Mouse (Mus musculus): ENCODE results near the gene Lcn8. TPM values are rescaled to one million over a fixed set of nuclear protein-coding genes. Genes with fewer than 3 reads are reported as not detected.
A peak's percentile ranks its signal among the peaks of the same experiment; 100 is the strongest.

The Lcn8 gene
- polyA plus RNA-seq (2012; rRNA removed) (not detected in 2 replicates), polyA plus RNA-seq (2014; fragmentation: Nextera tagmentation; extraction: Ambion mirVana) (not detected in 2 replicates)

GRCm38 (mm10) chr2:25652902-25653301, at the start of gene Lcn8:
Lcn8 (plus strand) TSS chr2:25653120.
- no peak within 1 kb of the TSS for H3K4me2 ChIP-seq (ENCODE audit: low read depth)
- no peak for DNase-seq (ENCODE audit: low read depth in 3 of 3, low spot score in 3 of 3)
- H3K9me3 ChIP-seq (ENCODE audit: control insufficient read depth, low read length): no peaks in the 10 kb centered on the region
- no peak within 1 kb of the TSS for H3K9ac ChIP-seq (replicated peaks)
- no peaks in the 10 kb centered on the region; the same call in 1 of the 2 replicates for H3K27me3 ChIP-seq (ENCODE audit: control insufficient read depth, insufficient read depth, low read length)
- ATAC-seq (ENCODE audit: insufficient read depth): no peak
- H3K36me3 ChIP-seq (replicated peaks; ENCODE audit: control insufficient read depth, insufficient read depth, low read depth): no peaks in the 10 kb centered on the region
- WGBS (ENCODE audit: insufficient replicate concordance): 45% methylated on average over 2 of the region's 2 CpGs
- H3K4me1 ChIP-seq (replicated peaks; ENCODE audit: control insufficient read depth in 2 of 2, insufficient read depth in 2 of 2, low read length in 1 of 2): no peaks in the 10 kb centered on the region
- H3K4me3 ChIP-seq (ENCODE audit: insufficient read depth in 1 of 2, low read depth in 2 of 2, low read length in 2 of 2): no peak within 1 kb of the TSS
- TF ChIP-seq CTCF (IDR thresholded peaks at IDR 0.05; ENCODE audit: low read depth) (no peak), EP300 (IDR thresholded peaks at IDR 0.05; ENCODE audit: low read depth) (no peak)
- H3K27ac ChIP-seq: no peak within 1 kb of the TSS

GRCm38 (mm10) chr2:25607761-25608622, 44.9 kb upstream of the Lcn8 start, which contains the start of gene Rabl6:
Rabl6 (minus strand) TSS chr2:25608521.
- peak; percentile 83 for ATAC-seq (ENCODE audit: insufficient read depth)

GRCm38 (mm10) chr2:25608671-25609070, 44.2 kb upstream of the Lcn8 start:
- H3K4me3 ChIP-seq (ENCODE audit: insufficient read depth in 1 of 2, low read depth in 2 of 2, low read length in 2 of 2): peak overlapping the region; percentile 75 to 88; a peak in 3 of 4 replicates
- 50% methylated on average over 10 of the region's 10 CpGs for WGBS (ENCODE audit: insufficient replicate concordance)
- TF ChIP-seq EP300 (IDR thresholded peaks at IDR 0.05; ENCODE audit: low read depth): no peak
- no peak for TF ChIP-seq CTCF (IDR thresholded peaks at IDR 0.05; ENCODE audit: low read depth)
- no peaks in the 10 kb centered on the region for H3K36me3 ChIP-seq (replicated peaks; ENCODE audit: control insufficient read depth, insufficient read depth, low read depth)
- no peak for DNase-seq (ENCODE audit: low read depth in 3 of 3, low spot score in 3 of 3)
- no peak overlapping the region for H3K27ac ChIP-seq
- no peak overlapping the region for H3K9ac ChIP-seq (replicated peaks)
- no peaks in the 10 kb centered on the region for H3K9me3 ChIP-seq (ENCODE audit: control insufficient read depth, low read length)
- no peaks in the 10 kb centered on the region for H3K27me3 ChIP-seq (ENCODE audit: control insufficient read depth, insufficient read depth, low read length)
- peak overlapping the region; percentile 80 for H3K4me2 ChIP-seq (ENCODE audit: low read depth)
- peaks cover 15 to 16% of the 10 kb centered on the region in 2 experiments for H3K4me1 ChIP-seq (replicated peaks; ENCODE audit: control insufficient read depth in 2 of 2, insufficient read depth in 2 of 2, low read length in 1 of 2)
- ATAC-seq (ENCODE audit: insufficient read depth): peak; percentile 9; the same call in 1 of the 2 replicates

More at GRCm38 (mm10) chr2:25607761-25608622, 44.9 kb upstream of the Lcn8 start, which contains the start of gene Rabl6:
- Histone ChIP-seq H3K36me3 (replicated peaks; ENCODE audit: control insufficient read depth, insufficient read depth, low read depth) (no peaks in the 10 kb centered on the region), H3K4me2 (ENCODE audit: low read depth) (peak within 1 kb of the TSS; percentile 80), H3K4me3 (ENCODE audit: insufficient read depth in 1 of 2, low read depth in 2 of 2, low read length in 2 of 2) (peak within 1 kb of the TSS; percentile 75 to 88), H3K27me3 (ENCODE audit: control insufficient read depth, insufficient read depth, low read length) (no peaks in the 10 kb centered on the region), H3K9me3 (ENCODE audit: control insufficient read depth, low read length) (no peaks in the 10 kb centered on the region), H3K9ac (replicated peaks) (peak within 1 kb of the TSS; percentile 83), H3K27ac (peak within 1 kb of the TSS; percentile 24), H3K4me1 (replicated peaks; ENCODE audit: control insufficient read depth in 2 of 2, insufficient read depth in 2 of 2, low read length in 1 of 2) (peaks cover 15 to 16% of the 10 kb centered on the region in 2 experiments)
- peak; percentile 71 to 75 (median 74) for DNase-seq (ENCODE audit: low read depth in 3 of 3, low spot score in 3 of 3)
- TF ChIP-seq EP300 (IDR thresholded peaks at IDR 0.05; ENCODE audit: low read depth) (no peak), CTCF (IDR thresholded peaks at IDR 0.05; ENCODE audit: low read depth) (no peak)
- under 1% methylated on average over 80 of the region's 80 CpGs for WGBS (ENCODE audit: insufficient replicate concordance)

- TF ChIP-seq CTCF (IDR thresholded peaks at IDR 0.05; ENCODE audit: low read depth) (no peak), EP300 (IDR thresholded peaks at IDR 0.05; ENCODE audit: low read depth) (no peak)
- no peak overlapping the region for H3K9ac ChIP-seq (replicated peaks)
- ATAC-seq (ENCODE audit: insufficient read depth) (no peak), DNase-seq (ENCODE audit: low read depth in 3 of 3, low spot score in 3 of 3) (no peak)
- H3K9me3 ChIP-seq (ENCODE audit: control insufficient read depth, low read length): no peaks in the 10 kb centered on the region
- peaks cover 23% of the 10 kb centered on the region for H3K27me3 ChIP-seq (ENCODE audit: control insufficient read depth, insufficient read depth, low read length)
- no peak overlapping the region for H3K27ac ChIP-seq
- H3K4me2 ChIP-seq (ENCODE audit: low read depth): no peak overlapping the region
- peaks cover 0 to 4% of the 10 kb centered on the region in 2 experiments; a peak in 2 of 4 replicates for H3K4me1 ChIP-seq (replicated peaks; ENCODE audit: control insufficient read depth in 2 of 2, insufficient read depth in 2 of 2, low read length in 1 of 2)
- WGBS (ENCODE audit: insufficient replicate concordance): 19% methylated on average over 22 of the region's 22 CpGs
- no peak overlapping the region for H3K4me3 ChIP-seq (ENCODE audit: insufficient read depth in 1 of 2, low read depth in 2 of 2, low read length in 2 of 2)
- H3K36me3 ChIP-seq (replicated peaks; ENCODE audit: control insufficient read depth, insufficient read depth, low read depth): no peaks in the 10 kb centered on the region
Observed at GRCm38 (mm10) chr2:25616398-25616797, 36.5 kb upstream of the Lcn8 start.

- Histone ChIP-seq H3K9ac (replicated peaks) (no peak within 1 kb of the TSS), H3K4me3 (ENCODE audit: insufficient read depth in 1 of 2, low read depth in 2 of 2, low read length in 2 of 2) (no peak within 1 kb of the TSS), H3K27ac (no peak within 1 kb of the TSS), H3K36me3 (replicated peaks; ENCODE audit: control insufficient read depth, insufficient read depth, low read depth) (no peaks in the 10 kb centered on the region), H3K4me1 (replicated peaks; ENCODE audit: control insufficient read depth in 2 of 2, insufficient read depth in 2 of 2, low read length in 1 of 2) (peaks cover 0 to 6% of the 10 kb centered on the region in 2 experiments; a peak in 2 of 4 replicates), H3K9me3 (ENCODE audit: control insufficient read depth, low read length) (no peaks in the 10 kb centered on the region), H3K27me3 (ENCODE audit: control insufficient read depth, insufficient read depth, low read length) (peaks cover 23% of the 10 kb centered on the region), H3K4me2 (ENCODE audit: low read depth) (no peak within 1 kb of the TSS)
- 53% methylated on average over 3 of the region's 3 CpGs for whole genome bisulfite sequencing (ENCODE audit: insufficient replicate concordance)
- TF ChIP-seq CTCF (IDR thresholded peaks at IDR 0.05; ENCODE audit: low read depth): no peak
- TF ChIP-seq EP300 (IDR thresholded peaks at IDR 0.05; ENCODE audit: low read depth): no peak
- DNase-seq (ENCODE audit: low read depth in 3 of 3, low spot score in 3 of 3) (no peak), ATAC-seq (ENCODE audit: insufficient read depth) (no peak)
Observed at GRCm38 (mm10) chr2:25617578-25617977, 35.3 kb upstream of the Lcn8 start, which contains the start of gene Ccdc183. Ccdc183 (minus strand) TSS chr2:25617678.
